Mouse (Mus musculus): ENCODE results near the gene 0610010K14Rik.

The 0610010K14Rik gene

DNA sequence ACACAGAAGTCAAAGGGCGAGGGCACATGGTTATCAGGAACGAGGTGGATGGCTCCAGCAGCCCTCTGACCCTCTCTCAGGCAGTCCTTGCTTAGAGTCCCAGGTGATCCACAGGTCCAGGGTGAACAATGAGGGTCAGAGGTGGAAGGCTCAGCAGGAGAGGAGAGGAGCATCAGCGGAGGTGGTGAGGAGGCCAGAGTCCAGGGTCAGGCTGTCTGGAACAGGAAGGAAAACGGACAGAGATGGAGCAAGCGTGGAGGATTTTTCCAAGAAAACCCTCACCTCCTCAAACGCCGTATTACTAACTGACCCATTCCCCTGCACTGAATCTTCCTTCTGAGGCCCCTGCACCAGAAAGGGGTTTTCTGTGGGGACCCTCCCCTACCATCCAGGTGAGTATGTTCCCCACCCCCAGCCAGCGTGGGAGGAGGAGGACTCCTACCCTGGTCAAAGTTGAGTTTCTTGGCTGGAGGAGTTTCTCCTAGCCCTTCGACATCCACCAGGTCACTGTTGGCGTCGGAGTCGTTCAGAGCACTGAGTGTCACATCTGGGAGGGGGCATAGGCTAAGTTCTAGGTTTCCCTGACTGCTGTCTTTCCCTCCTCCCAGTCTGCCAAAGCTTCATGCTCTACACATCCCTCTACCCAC, 2.3 kb downstream of the 0610010K14Rik start:
- DNase-seq (ENCODE audit: low spot score in 2 of 2) = no peak

DNA sequence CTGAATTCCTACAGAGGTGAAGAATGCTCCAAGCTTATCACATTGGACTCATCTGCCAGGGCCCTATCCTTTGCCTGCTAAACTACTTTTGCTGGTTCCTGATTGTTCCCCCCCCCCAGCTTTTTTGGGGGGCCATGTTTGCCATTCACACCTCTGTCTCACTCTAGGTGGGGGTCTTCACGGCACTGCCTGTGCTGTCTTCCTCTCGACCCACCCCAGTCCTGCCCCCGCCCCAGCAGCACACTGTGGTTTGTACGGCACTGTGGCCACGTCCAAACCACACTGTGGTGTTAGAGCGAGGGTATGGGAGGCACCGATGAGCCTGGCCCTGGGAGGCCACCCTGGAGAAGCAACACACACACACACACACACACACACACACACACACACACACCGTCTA, 3.2 kb downstream of the 0610010K14Rik start:
- DNase-seq (ENCODE audit: low spot score in 2 of 2) = no peak

DNA sequence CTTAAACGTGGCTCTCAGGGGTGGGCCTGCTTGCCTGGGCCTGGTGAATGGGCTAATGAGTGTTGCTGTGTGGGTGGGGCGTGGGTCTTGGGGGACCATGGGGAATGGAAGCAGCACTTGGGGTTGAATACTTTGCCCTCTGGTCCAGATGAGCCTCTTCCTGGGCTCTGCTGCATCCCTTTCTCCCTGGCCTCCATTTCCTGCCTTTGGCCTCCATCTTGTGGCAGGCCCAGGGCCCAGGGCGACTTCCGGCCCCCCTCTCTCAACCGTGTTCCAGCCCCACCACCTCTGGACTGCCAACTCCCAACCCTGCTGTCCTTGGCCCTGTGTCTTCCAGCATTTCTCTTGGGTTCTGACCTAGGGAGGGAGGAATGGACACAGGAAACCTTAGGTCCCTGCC, 3.7 kb downstream of the 0610010K14Rik start:
- peak in 1 of 2 experiments; percentile 68 for DNase-seq (ENCODE audit: low spot score in 2 of 2)

DNA sequence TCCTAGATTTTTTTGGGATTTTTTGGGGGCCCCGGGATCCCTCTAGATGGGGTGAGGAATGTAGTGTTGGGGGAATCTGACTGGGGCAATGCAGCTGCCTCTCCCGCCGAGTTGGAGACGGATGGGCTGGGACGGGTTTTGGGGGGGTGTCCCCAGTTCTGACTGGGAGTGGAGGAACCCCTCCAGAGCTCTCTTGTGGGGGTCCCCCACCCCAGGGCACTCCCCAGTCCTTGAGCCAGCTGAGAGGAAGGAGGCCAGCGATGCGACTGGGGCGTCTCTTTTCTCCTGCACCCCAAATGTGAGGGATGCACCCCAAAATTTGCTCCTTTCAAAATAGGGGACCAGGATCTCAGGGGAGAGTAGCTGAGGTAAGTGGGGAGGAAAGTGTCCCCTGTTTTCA, 4.7 kb downstream of the 0610010K14Rik start:
- DNase-seq (ENCODE audit: low spot score in 2 of 2) = no peak

DNA sequence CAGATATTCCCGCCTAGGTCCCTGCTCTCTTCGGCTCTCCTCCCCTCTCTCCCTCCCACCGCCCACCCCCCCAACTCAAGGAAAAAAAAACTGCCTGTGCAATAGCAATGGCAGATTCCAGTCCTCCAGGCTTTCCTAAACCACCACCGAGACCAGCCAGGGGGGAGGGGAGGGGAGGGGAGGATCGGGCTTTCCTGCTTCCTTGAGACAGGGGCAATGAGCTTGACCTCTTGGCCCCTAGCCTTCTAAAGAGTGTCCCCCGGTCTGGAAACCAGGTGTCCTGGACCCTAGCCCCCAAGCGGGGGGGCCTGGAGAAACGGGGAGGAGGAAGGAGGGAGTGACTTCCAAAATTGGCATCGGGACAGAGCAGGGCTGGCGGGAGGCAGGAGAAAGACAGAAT, 5.2 kb downstream of the 0610010K14Rik start:
- DNase-seq (ENCODE audit: low spot score in 2 of 2) = peak; percentile 68 to 69

DNA sequence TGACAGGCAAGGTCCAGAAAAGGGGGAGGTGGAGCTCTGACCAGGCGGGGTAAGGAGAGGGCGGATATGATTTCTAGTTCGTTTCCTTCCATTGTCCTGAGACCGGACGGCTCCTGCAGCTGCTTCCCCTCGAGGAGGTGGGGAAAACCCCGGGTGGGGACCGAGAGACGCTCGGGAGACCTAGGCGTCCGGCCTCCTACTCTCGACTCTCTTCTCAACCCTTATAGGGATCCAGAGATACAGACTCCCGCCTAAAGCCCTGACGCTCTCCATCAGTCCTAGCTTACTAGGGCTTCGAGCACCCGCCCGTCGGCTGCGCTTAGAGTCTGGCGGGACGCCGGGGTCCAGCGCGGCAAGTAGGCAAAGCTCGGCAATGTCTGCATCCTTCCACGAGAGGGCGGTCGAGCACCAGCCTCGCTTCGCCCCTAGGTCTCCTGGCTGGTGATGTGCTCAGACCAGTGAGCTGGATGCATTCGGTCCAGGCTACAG, 7.4 kb downstream of the 0610010K14Rik start:
- DNase-seq (ENCODE audit: low spot score in 2 of 2) = peak; percentile 87 to 92

DNA sequence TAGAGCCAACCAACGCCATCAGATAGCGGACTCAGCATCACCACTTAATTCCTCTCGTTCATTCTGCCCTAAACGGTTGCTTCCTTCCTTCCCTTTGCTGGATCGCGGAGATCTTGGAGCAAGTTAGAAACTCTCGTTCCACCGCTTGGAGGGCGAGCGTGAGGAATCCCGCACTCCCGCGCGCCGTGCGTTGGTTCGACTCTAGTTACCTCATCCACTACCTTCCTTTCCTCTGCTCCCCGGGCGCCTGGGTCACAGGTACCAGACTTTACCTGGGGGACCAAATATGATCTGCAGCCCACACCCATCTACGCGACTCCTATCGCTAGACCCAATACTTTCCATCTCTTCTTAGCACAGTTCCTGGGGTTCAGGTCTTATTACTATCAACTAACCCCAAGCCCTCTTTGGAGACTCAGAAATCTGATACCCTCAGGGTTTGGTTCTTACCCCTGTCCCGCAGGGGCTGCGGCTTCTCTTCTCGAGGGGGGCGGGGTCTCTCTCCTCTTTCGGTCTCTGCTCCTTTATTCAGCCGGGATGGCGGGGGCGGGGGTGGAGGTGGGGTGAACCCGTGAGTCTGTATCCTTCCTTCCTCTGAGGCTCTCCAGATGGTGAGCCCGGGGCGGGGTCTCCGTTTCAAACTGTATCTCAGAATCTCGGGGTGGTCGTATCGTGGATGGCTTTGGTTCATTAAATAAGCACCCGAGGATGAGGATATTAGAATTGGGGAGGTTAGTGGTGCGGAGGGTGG, 8.3 kb downstream of the 0610010K14Rik start, which contains the start of gene Bcl6b:
TSS of gene Bcl6b (minus strand) at position 539 of the 751 bp plus-strand sequence.
- DNase-seq (ENCODE audit: low spot score in 2 of 2) = peak in 1 of 2 experiments; percentile 75

DNA sequence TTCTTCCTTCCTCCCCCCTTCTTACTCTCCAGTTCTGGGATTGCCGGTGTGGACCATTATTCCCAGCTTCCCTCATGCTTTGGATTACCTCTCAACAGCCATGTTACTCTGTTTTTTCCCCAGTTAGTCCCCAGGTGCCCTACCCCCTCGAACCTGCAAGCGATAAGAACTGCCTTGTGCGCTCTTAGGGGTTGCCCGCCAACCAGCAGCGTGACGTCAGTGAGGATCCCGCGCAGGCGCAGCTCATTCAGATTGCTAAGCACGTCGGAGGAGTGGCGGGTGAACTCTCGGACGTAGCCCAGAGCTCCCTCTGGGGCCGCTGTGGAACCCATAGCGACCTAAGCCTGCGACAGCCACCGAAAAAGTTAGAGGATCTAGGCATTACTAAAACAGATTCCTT, 8.9 kb downstream of the 0610010K14Rik start:
- peak; percentile 86 to 87 for DNase-seq (ENCODE audit: low spot score in 2 of 2)

DNA sequence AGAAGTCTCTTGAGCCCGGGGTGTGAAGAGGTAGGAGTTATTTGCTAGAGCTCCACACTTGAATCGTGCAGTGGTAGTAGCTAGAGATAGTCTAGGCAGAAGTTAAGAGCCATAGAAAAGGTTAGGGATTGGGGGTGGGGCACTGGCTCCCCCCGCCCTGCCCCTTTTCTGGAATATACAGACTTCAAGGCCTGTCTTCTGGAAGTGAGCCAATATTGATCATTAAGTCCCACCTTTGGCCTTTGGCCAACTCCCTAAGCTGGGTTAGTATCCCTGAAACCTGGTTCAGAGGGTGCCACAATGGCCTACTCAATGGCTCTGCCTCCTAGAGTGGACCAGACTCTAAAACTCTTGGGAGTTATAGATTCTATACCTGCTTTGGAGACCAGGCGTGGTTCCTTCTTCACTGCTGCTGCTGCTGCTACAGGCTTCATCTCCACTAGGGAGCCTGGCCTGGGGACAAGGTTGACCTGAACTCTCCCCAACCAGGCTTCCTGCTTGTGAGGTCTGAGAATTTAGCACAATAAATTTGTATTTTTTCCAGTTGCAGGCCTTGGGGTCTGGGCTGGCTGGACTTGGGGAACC, 10.0 kb downstream of the 0610010K14Rik start:
- no peak for DNase-seq (ENCODE audit: low spot score in 2 of 2)

DNA sequence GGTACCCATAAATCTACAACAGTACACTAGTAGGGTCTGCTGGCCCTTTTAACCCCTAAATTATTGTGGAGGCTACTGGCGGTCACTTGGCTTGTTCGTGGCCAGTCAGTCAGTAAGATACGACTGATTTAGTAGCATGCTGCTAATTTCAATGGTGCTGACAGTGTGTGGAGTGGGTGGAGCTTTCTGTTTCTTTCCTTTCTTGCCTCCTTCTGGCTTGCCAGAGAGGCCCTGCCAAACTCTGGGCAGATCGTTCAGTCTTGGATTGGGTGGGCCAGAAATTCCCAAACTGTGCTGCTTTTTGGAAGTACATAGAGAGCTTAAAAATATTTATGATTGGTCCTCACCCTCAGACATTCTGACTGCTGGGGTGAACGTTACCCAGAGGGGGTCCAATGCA, 10.6 kb downstream of the 0610010K14Rik start:
- DNase-seq (ENCODE audit: low spot score in 2 of 2) = no peak

DNA sequence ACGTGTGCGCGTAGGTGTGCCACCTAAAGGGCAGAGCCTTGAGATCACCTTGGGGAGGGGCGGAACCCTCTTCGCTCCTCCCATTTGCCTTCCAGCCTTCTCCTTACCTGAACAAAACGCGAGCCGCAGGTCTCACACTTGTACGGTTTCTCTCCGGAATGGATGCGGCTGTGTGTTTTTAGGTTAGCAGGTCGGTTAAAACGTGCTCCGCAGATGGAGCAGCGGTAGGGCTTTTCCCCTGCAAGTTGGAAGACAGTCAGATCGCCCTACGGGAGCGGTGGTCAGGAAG, 11.2 kb downstream of the 0610010K14Rik start:
- DNase-seq (ENCODE audit: low spot score in 2 of 2) = no peak

DNA sequence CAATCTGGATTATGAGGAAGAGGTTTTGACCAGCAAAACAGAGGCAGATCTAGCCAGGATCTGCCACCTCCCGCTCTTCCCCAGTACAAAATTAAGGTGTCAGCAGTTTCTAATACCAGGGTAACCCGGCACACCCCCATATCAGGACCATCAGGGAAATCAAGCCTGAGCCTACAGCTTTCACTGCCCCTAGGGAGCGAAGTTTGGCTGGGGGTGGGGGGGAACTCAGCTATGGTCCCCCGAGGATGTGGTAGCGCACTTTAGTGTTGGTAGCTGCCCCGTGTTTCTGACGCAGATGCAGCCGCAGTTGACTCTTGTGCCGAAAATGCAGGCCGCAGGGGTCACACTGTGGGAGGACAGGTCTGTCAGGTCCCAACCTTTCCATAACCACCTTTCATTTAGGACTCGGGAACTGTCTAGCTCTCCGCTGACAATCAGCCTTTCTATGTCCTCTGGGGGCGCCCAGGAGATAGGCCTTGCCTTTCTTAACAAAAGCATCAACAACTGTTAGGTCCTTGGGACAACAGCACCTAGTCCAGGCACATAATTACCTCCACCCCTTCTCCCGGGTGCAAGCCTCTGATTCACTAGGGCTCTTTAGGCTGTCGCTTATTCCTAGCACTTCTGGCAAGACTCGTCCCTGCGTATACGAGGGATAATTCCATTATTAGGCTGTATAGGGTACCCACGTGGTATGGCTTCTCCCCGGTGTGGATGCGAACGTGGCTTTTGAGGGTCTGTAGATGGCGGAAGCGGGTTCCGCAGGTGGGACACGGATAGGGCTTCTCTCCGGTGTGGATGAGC, 11.7 kb downstream of the 0610010K14Rik start:
- DNase-seq (ENCODE audit: low spot score in 2 of 2) = peak in 1 of 2 experiments; percentile 23

DNA sequence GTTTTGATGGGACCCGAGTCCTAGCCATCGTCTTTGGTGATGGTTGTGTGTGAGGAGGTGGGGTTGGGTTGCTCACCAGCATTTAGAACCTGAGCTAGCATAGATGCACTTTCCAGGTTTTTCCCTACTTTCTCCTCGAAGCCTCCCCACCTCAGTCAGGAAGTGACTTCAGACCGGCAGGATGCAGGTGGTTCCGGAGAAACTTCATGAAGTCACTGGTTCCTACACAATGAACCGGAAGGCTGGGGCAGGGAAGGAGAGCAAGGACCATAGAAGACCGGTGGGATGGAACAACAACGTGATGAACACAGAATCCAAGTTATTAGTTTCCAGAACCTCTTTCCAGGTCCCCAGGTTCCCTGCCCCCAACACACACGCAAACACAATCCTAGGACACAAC, 14.0 kb downstream of the 0610010K14Rik start:
- peak; percentile 76 to 89 for DNase-seq (ENCODE audit: low spot score in 2 of 2)

DNA sequence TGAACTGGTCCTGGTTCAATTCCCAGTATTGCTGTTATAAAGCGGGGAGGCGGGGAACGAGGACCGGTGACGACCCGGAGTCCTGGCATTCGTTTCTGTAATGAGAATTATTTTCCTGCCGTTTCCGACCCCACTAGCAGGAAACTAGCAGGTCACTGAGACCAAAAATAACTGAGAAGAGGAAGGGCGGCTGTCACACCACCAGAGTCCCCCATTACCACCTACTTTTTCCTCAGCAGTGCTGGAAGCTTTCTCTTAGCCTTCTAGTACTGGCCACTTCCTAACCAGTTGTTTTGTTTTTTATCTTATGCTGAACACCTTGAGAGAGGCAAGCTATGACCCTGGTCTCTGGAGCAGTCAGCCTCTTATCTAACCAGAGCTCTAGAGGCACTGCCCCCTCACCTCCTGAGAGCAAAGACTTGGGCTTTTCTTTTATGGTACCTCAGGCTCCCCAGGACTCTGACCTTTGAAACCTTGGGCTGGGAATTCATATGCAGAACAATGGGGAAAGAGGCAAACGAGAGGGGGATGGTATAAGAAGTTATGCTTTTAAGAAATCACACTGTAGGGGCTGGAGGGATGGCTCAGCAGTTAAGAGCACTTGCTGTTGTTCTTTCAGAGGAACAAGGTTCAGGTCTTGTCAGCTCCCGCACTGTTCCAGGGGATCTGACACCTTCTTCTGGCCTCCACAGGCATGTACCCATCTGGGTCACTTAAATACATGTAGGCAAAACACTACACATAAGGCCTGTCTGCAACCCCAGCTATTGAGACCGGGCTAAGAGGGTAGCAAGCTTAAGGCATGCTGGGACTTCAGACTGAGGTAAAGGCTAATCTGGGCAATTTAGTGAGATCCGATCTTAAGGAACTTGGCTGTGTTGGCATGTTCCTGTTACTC, 15.9 kb downstream of the 0610010K14Rik start:
- DNase-seq (ENCODE audit: low spot score in 2 of 2) = peak; percentile 68 to 82

DNA sequence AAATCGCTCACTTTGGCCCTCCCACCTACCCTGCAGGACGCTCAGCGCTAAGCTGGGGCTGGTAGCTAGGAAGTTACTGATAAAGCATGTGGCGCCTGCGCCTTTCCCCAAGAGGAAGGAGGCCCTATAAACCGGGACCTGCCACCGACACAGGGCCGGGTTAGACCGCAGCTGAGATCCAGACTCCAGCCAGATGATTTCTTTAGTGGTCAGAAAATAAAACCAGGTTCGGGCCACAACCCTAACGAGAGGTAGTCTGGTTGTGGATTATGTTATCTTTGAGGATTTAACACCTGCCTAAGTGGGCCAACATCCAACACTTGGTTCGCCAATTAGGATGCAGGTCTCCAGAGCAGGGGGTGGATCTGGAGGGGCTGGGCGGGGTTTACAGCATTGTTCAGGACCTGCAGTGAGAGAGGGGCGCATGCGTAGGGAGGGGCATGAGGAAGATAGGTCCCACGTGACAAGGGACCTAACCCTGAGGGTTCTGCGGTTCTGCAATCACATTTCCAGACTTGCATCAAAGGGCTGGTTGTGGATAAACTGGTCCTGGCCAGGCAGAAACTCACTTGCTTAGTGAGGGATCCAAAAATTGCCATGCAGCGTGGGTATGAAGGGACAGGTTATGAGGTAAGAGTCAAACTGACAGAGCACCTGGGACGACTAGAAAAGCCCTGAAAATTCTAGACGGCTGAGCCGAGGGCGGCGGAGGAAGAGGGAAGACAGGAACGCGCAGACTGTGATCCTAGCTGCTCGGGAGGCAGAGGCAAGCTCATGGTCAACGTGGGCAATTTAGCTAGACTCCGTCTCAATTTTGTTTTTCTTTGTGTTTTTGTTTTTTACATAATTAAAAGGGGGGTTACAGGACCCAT, 16.7 kb downstream of the 0610010K14Rik start, which contains the start of gene Slc16a13:
TSS of gene Slc16a13 (minus strand) at position 334 of the 872 bp plus-strand sequence.
- DNase-seq (ENCODE audit: low spot score in 2 of 2) = peak; percentile 95 to 97

DNA sequence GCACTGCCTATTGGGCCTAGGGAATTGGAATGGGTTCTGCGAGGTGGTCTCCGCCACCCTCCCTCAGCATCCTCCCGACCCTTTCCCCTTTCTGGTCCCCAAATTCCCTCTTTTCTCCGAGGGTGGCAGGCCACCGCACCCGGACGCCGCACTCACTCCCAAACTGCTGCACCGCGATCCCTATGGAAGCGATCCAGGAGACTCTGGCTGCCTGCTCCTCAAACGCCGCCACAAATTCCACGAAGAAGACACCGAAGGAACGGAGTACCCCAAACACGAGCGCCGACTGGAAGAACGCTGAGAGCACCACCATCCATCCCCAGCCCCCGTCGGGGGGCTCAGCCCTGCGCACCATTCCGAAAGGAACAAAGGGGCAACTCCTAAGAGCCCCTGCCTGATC, 17.4 kb downstream of the 0610010K14Rik start:
- no peak for DNase-seq (ENCODE audit: low spot score in 2 of 2)

DNA sequence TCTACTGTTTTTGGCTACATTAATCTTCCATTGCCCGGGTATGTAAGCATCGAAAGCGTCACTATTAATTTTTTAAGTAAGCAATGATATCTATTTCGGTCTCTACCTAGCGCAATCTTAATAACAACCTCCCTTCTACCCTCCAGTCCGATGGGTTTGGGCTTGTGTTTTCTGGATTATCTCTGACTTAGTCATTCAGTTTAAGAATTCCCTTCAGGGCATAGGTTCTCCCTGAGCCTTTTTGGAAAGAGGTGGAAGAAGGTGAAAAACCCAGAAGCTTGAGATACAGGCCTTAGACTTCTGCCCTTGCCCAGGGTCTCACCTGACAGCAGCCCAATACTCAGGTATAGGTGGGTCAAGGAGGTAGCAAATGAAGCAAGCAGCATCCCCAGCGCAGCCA, 17.8 kb downstream of the 0610010K14Rik start:
- DNase-seq (ENCODE audit: low spot score in 2 of 2) = no peak

DNA sequence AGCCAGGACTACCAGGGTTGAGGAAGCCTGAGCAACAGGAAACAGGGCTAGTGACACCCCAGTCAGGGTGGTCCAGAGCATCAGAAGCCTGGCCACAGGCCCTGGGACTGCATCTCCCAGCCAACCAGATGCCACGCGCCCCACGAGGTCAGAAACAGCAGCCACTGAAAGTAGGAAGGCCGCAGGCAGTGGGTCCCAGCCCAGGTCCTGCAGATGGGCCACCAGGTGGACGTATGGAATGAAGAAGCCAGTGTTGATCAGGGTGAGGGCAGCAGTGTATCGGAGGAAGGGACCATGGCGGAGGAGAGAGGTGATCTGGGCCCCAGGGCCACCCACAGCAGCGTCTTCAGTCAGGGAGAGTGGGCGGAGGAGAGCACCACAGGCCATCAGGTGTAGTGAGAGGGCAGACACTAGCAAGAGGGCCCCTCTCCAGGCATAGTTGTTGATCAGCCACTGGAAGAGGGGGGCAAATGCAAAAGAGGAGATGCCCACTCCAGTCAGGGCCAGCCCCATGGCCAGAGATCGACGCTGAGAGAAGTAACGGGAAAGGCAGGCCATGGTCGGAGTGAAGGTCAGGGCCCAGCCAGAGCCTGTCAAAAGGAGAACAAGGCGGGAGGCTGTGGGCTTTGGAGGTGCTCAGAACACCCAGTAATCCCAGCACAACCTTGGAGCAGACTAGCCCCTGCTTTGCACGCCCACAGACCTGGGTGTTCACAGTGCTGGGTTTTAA, 18.8 kb downstream of the 0610010K14Rik start:
- no peak for DNase-seq (ENCODE audit: low spot score in 2 of 2)

DNA sequence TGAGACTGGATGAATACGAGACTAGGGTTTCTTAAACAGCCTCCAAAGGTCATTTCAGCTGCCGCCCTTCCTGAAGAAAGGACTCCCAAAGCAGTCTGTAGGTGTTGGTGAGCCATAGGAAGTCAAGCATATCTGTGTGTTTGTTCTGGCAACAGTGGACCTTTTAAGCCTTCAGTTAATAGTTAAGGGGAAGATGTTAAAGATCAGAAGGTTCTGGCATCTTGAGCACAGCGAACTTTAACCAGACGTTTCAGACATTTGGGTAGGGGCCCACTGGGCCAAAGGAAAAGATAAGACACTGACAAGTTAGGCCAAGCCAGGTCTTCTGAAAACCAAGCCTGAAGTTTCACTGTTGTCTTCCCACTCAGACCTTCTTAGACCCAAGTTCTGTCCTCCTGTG, 19.7 kb downstream of the 0610010K14Rik start:
- no peak for DNase-seq (ENCODE audit: low spot score in 2 of 2)
